Mouse (Mus musculus): ENCODE measurements around the gene Mmp21. TPM values are rescaled to one million over a fixed set of nuclear protein-coding genes. Genes with fewer than 3 reads are reported as not detected.

Mmp21 gene
- polyA plus RNA-seq, 1 experiment from 2014 or later: 0.08 TPM

DNA sequence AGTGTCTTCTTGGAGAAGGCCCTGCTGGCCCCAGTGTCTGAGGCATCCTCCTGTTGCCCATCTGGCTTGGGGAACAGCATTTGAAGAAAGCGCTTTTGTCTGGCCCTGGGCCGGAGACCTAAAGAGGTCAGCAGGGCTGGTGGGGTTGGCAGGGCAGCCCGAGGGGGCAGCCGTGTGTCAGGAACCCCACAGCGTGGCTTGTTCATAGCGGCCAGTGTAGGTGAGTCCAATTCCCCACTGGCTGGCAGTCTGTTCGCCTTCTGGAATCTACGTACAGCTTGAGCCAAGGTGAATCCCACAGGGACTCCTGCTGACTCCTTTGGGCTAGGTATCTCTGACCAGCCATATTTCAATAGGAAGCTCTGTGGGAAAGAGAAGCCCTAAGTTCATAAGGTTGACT is 1.1 kb downstream of the Mmp21 start:
- H3K27ac ChIP-seq (ENCODE audit: low read length): no peak overlapping the region
- no peaks in the 10 kb centered on the region for H3K9me3 ChIP-seq (replicated peaks; ENCODE audit: control insufficient read depth, low read length)
- H3K4me3 ChIP-seq (replicated peaks; ENCODE audit: low read length): no peak overlapping the region
- H3K27me3 ChIP-seq (ENCODE audit: control insufficient read depth, insufficient read depth, low read length): no peaks in the 10 kb centered on the region
- H3K4me2 ChIP-seq (ENCODE audit: low read depth, low read length): no peak overlapping the region
- H3K9ac ChIP-seq (ENCODE audit: low read length): no peak overlapping the region
- no peak for ATAC-seq (ENCODE audit: insufficient read depth, low FRiP score)
- no peaks in the 10 kb centered on the region for H3K36me3 ChIP-seq (ENCODE audit: control insufficient read depth, insufficient read depth, low read length)
- WGBS: 89% methylated on average over 8 of the region's 8 CpGs
- H3K4me1 ChIP-seq (ENCODE audit: control insufficient read depth, insufficient read depth, low read length): no peaks in the 10 kb centered on the region

DNA sequence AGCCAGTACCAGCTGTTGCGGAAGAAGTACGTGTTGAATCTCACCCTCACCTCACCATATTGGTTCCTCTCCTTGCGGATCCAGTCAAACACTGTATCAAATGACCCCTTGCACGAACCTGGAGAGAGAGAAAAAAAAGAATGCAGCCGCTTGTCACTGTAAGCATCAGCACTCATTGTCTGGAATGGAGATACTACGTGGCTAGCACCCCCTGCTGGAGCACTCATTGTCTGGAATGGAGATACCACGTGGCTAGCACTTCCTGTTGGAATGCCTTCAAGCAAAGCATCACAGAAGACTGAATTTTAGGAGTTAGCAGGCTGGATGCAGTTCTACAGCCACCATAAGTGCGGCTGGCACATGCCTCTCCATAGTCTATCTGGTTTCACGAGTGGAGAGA is 3.9 kb downstream of the Mmp21 start:
- Histone ChIP-seq H3K27ac (ENCODE audit: low read length) (no peak overlapping the region), H3K9ac (ENCODE audit: low read length) (no peak overlapping the region), H3K36me3 (ENCODE audit: control insufficient read depth, insufficient read depth, low read length) (0 out of 2 replicates have a peak, but pooled peaks cover 10% of the 10 kb centered on the region), H3K4me2 (ENCODE audit: low read depth, low read length) (no peak overlapping the region), H3K9me3 (replicated peaks; ENCODE audit: control insufficient read depth, low read length) (no peaks in the 10 kb centered on the region), H3K4me3 (replicated peaks; ENCODE audit: low read length) (no peak overlapping the region), H3K27me3 (ENCODE audit: control insufficient read depth, insufficient read depth, low read length) (no peaks in the 10 kb centered on the region), H3K4me1 (ENCODE audit: control insufficient read depth, insufficient read depth, low read length) (no peaks in the 10 kb centered on the region)
- 73% methylated on average over 9 of the region's 9 CpGs for whole genome bisulfite sequencing
- ATAC-seq (ENCODE audit: insufficient read depth, low FRiP score): no peak

DNA sequence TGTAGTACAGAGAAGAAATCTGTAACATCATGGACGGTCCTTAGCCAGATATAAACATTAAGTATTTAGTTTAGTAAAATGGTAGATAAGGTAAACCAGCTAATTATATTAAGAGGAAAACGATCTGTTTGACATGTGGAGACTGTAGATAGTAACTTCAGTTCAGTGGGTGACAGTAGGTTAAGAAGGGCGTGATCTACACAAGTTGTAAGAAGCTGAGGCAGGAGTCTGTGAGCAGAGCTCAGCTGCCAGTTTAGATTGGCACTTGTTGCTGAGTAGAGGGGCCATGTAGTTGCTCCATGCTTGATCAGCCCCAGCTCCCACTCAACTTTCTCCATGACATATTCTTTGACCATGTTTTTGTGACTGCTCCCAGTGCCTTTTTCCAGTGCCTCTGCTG is 9.0 kb downstream of the Mmp21 start:
- WGBS: 73% methylated on average over 3 of the region's 3 CpGs
- H3K36me3 ChIP-seq (ENCODE audit: control insufficient read depth, insufficient read depth, low read length): 0 out of 2 replicates have a peak, but pooled peaks cover 10% of the 10 kb centered on the region

DNA sequence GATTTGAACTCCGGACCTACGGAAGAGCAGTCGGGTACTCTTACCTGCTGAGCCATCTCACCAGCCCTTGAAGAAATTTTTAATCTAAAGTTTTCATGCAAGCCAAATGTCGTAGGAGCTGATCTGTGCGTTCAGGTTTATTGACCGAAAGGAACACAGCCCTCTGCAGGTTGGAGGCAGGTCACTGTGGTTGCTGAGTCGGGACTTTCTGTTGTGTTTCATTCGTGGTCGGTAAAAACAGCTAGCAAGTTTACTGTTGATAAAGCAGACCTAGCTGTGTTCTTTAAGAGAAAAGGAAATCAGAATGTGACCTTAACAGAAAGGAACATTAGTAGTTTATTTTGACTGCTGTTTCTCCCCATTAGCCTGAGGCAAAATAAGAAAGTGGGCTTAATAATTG is 9.9 kb downstream of the Mmp21 start:
- Histone ChIP-seq H3K4me2 (ENCODE audit: low read depth, low read length) (no peak overlapping the region), H3K36me3 (ENCODE audit: control insufficient read depth, insufficient read depth, low read length) (peaks cover 10% of the 10 kb centered on the region; the same call in 1 of the 2 replicates), H3K9ac (ENCODE audit: low read length) (no peak overlapping the region), H3K4me3 (replicated peaks; ENCODE audit: low read length) (no peak overlapping the region), H3K27ac (ENCODE audit: low read length) (no peak overlapping the region), H3K27me3 (ENCODE audit: control insufficient read depth, insufficient read depth, low read length) (no peaks in the 10 kb centered on the region), H3K9me3 (replicated peaks; ENCODE audit: control insufficient read depth, low read length) (no peaks in the 10 kb centered on the region), H3K4me1 (ENCODE audit: control insufficient read depth, insufficient read depth, low read length) (no peaks in the 10 kb centered on the region)
- no peak for ATAC-seq (ENCODE audit: insufficient read depth, low FRiP score)
- WGBS: 90% methylated on average over 9 of the region's 9 CpGs

More for the DNA sequence above, 9.0 kb downstream of the Mmp21 start:
- no peaks in the 10 kb centered on the region for H3K27me3 ChIP-seq (ENCODE audit: control insufficient read depth, insufficient read depth, low read length)
- H3K9ac ChIP-seq (ENCODE audit: low read length): no peak overlapping the region
- H3K9me3 ChIP-seq (replicated peaks; ENCODE audit: control insufficient read depth, low read length): no peaks in the 10 kb centered on the region
- no peak for ATAC-seq (ENCODE audit: insufficient read depth, low FRiP score)
- H3K4me1 ChIP-seq (ENCODE audit: control insufficient read depth, insufficient read depth, low read length): no peaks in the 10 kb centered on the region
- H3K27ac ChIP-seq (ENCODE audit: low read length): no peak overlapping the region
- no peak overlapping the region for H3K4me2 ChIP-seq (ENCODE audit: low read depth, low read length)
- no peak overlapping the region for H3K4me3 ChIP-seq (replicated peaks; ENCODE audit: low read length)

DNA sequence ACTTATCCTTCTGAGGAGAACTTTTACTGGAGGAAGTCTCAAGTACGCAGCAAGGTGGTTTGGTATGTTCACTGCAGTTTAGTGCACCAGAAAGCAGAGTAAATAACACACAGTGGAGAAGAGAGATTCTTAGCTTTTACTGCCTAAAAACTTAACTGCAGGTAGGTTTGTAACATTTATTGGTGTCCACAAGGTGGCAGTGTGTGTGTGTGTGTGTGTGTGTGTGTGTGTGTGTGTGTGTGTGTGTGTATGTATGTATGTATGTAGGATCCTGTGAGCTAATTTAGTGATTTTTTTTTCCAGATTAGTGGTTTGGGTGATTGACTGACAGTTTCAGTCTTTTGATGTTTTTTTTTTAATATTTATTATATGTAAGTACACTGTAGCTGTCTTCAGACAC is 10.8 kb downstream of the Mmp21 start:
- Histone ChIP-seq H3K4me3 (replicated peaks; ENCODE audit: low read length) (no peak overlapping the region), H3K4me2 (ENCODE audit: low read depth, low read length) (no peak overlapping the region), H3K9me3 (replicated peaks; ENCODE audit: control insufficient read depth, low read length) (no peaks in the 10 kb centered on the region), H3K27me3 (ENCODE audit: control insufficient read depth, insufficient read depth, low read length) (no peaks in the 10 kb centered on the region), H3K4me1 (ENCODE audit: control insufficient read depth, insufficient read depth, low read length) (no peaks in the 10 kb centered on the region), H3K27ac (ENCODE audit: low read length) (no peak overlapping the region), H3K9ac (ENCODE audit: low read length) (no peak overlapping the region), H3K36me3 (ENCODE audit: control insufficient read depth, insufficient read depth, low read length) (peaks cover 10% of the 10 kb centered on the region; the same call in 1 of the 2 replicates)
- 90% methylated on average over 1 of the region's 1 CpGs for WGBS
- ATAC-seq (ENCODE audit: insufficient read depth, low FRiP score): no peak

DNA sequence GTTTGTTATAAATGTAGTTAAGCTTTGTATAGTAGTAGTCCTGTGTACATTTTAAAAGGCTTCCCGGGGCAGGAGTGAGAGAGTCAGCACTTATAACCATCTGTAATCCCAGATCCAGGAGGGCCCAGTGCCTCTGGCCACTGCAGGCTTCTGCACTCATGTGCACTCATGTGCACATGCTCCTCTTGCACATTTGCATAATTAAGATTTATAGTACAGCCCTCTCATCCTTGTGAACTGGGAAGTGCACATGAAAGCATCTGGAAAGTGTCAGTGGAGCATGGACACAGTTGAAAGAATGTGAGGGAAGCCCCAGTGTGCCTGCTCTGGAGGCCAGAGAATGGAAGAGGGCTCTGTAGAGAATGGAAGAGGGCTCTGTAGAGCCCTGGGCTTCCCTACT is 17.4 kb downstream of the Mmp21 start:
- Histone ChIP-seq H3K27ac (ENCODE audit: low read length) (no peak overlapping the region), H3K9me3 (replicated peaks; ENCODE audit: control insufficient read depth, low read length) (no peaks in the 10 kb centered on the region), H3K4me3 (replicated peaks; ENCODE audit: low read length) (no peak overlapping the region), H3K4me1 (ENCODE audit: control insufficient read depth, insufficient read depth, low read length) (no peaks in the 10 kb centered on the region), H3K9ac (ENCODE audit: low read length) (no peak overlapping the region), H3K27me3 (ENCODE audit: control insufficient read depth, insufficient read depth, low read length) (no peaks in the 10 kb centered on the region), H3K36me3 (ENCODE audit: control insufficient read depth, insufficient read depth, low read length) (peaks cover 13% of the 10 kb centered on the region), H3K4me2 (ENCODE audit: low read depth, low read length) (no peak overlapping the region)
- WGBS: 85% methylated on average over 1 of the region's 1 CpGs
- ATAC-seq (ENCODE audit: insufficient read depth, low FRiP score): no peak

DNA sequence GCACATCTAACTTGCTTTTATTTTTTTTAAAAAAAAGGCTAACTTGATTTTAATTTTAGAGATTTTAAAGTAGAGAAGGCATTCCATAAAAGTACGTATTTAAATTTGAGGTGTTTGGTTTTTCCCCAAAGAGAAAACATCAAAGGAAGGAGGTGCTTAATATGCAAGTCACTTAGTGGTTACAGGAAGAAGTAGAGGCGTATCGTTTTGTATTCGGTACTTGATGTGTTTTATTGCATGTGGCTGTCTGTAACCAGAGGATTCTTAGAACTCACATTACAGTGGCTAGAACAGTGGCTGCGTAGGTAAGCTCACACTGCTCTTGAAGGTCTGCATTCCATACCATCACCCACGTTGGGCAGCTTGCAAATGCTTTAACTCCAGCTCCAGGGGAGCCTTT is 34.1 kb downstream of the Mmp21 start:
- 91% methylated on average over 6 of the region's 6 CpGs for WGBS

DNA sequence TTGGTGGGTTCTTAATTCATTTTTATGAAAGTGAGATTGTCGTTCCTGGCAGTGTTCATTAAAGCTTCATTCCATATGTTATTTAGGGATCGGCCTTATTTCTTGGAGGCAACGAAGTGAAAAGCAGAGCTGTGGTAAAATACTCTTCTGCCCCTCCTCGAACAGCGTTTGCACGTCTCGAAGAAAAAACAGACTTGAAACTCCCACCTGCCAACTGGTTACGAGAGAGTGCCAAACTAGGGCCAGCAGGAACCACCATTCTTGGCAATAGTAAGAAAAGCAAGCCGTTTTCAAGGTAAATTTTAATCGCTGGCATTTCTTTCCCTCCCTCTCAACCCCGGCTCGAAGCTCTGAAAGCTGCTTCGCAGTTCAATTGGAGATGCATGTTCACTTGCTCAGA is 41.0 kb downstream of the Mmp21 start:
- Histone ChIP-seq H3K4me2 (ENCODE audit: low read depth, low read length) (peak overlapping the region; percentile 72), H3K27me3 (ENCODE audit: control insufficient read depth, insufficient read depth, low read length) (no peaks in the 10 kb centered on the region), H3K36me3 (ENCODE audit: control insufficient read depth, insufficient read depth, low read length) (peaks cover 9% of the 10 kb centered on the region; the same call in 1 of the 2 replicates), H3K27ac (ENCODE audit: low read length) (no peak overlapping the region), H3K9ac (ENCODE audit: low read length) (0 out of 2 replicates have a peak overlapping the region, but pooled peaks have one; percentile 2), H3K4me3 (replicated peaks; ENCODE audit: low read length) (peak overlapping the region; percentile 92), H3K9me3 (replicated peaks; ENCODE audit: control insufficient read depth, low read length) (no peaks in the 10 kb centered on the region), H3K4me1 (ENCODE audit: control insufficient read depth, insufficient read depth, low read length) (peaks cover 7% of the 10 kb centered on the region)
- 88% methylated on average over 13 of the region's 13 CpGs for WGBS
- ATAC-seq (ENCODE audit: insufficient read depth, low FRiP score): no peak

More for the DNA sequence above, 34.1 kb downstream of the Mmp21 start:
- H3K27me3 ChIP-seq (ENCODE audit: control insufficient read depth, insufficient read depth, low read length): no peaks in the 10 kb centered on the region
- H3K4me2 ChIP-seq (ENCODE audit: low read depth, low read length): no peak overlapping the region
- H3K4me1 ChIP-seq (ENCODE audit: control insufficient read depth, insufficient read depth, low read length): no peaks in the 10 kb centered on the region
- H3K4me3 ChIP-seq (replicated peaks; ENCODE audit: low read length): no peak overlapping the region
- ATAC-seq (ENCODE audit: insufficient read depth, low FRiP score): no peak
- no peaks in the 10 kb centered on the region for H3K9me3 ChIP-seq (replicated peaks; ENCODE audit: control insufficient read depth, low read length)
- peaks cover 19% of the 10 kb centered on the region for H3K36me3 ChIP-seq (ENCODE audit: control insufficient read depth, insufficient read depth, low read length)
- H3K27ac ChIP-seq (ENCODE audit: low read length): no peak overlapping the region
- no peak overlapping the region for H3K9ac ChIP-seq (ENCODE audit: low read length)

DNA sequence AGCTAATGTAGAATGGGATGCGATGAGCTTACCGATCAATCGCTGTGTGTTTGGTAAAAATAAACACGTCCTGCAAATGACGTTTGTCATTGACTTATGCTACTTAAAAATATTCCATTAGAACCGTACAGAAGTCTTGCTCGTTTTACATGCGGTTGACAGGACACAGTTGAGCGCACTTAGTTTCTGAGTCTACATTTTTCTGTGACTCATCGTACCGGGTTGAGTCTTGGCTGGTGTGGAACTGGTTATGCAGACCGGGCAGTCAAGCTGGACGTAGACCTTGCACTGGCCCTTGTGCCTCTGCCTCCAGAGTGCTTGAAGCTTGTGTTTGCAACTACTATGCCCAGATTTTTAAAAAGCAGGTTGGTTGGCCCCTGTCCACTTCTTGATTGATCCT is 41.6 kb downstream of the Mmp21 start:
- ATAC-seq (ENCODE audit: insufficient read depth, low FRiP score): no peak
- H3K9me3 ChIP-seq (replicated peaks; ENCODE audit: control insufficient read depth, low read length): no peaks in the 10 kb centered on the region
- H3K36me3 ChIP-seq (ENCODE audit: control insufficient read depth, insufficient read depth, low read length): peaks cover 7% of the 10 kb centered on the region; the same call in 1 of the 2 replicates
- peak overlapping the region; percentile 92 for H3K4me3 ChIP-seq (replicated peaks; ENCODE audit: low read length)
- WGBS: 5% methylated on average over 13 of the region's 13 CpGs
- H3K27ac ChIP-seq (ENCODE audit: low read length): peak overlapping the region; percentile 91; the same call in 1 of the 2 replicates
- peak overlapping the region; percentile 72 for H3K4me2 ChIP-seq (ENCODE audit: low read depth, low read length)
- no peaks in the 10 kb centered on the region for H3K27me3 ChIP-seq (ENCODE audit: control insufficient read depth, insufficient read depth, low read length)
- H3K4me1 ChIP-seq (ENCODE audit: control insufficient read depth, insufficient read depth, low read length): peaks cover 7% of the 10 kb centered on the region
- H3K9ac ChIP-seq (ENCODE audit: low read length): peak overlapping the region; percentile 97

All from stomach, embryonic 16.5 days (tissue).